Mouse (Mus musculus) heart, postnatal 0 days (tissue): ENCODE results near the gene Ccl27a. TPM values are rescaled to one million over a fixed set of nuclear protein-coding genes. Genes with fewer than 3 reads are reported as not detected.
"Not testable (repeated sequence)": the region's sequence is repeated elsewhere in the genome, so short reads cannot be mapped to it uniquely, and the experiment has no call there.

Experiments
- ATAC-seq: fragments of 200-750 bp; cut with Nextera tagmentation; 2 replicates; pipeline ENCODE4 v1.8.0; 2017; ENCODE audit warnings: low read depth, moderate number of reproducible peaks, moderate library complexity; ENCODE audit not compliant: insufficient read depth
- DNase-seq: peaks from one replicate; pipeline ENCODE4 v3.0.0-alpha.2; 2016; ENCODE audit warnings: low spot score
- H3K27ac ChIP-seq: fragments of 300-500 bp; sonication (generic); 2 replicates; pipeline ENCODE4 v1.5.1; 2014; ENCODE audit warnings: low read depth, mild to moderate bottlenecking
- H3K27me3 ChIP-seq: fragments of 300-500 bp; sonication (generic); 2 replicates; pipeline ENCODE4 v1.6.1; 2014; ENCODE audit warnings: low read length, mixed read lengths; ENCODE audit not compliant: control insufficient read depth, insufficient read depth
- H3K36me3 ChIP-seq: fragments of 300-500 bp; sonication (generic); replicated peaks from 2 replicates; pipeline ENCODE4 v1.6.1; 2014; ENCODE audit warnings: low read length, mixed read lengths; ENCODE audit not compliant: control insufficient read depth, insufficient read depth
- H3K4me1 ChIP-seq: fragments of 300-500 bp; sonication (generic); 2 replicates; pipeline ENCODE4 v1.6.1; 2014; ENCODE audit warnings: antibody characterized with exemption; ENCODE audit not compliant: control insufficient read depth, insufficient read depth
- H3K4me2 ChIP-seq: fragments of 300-500 bp; sonication (generic); 2 replicates; pipeline ENCODE4 v1.6.1; 2014; ENCODE audit warnings: low read depth, mild to moderate bottlenecking, low read length, moderate library complexity
- H3K4me3 ChIP-seq: fragments of 300-500 bp; sonication (generic); 2 replicates; pipeline ENCODE4 v1.5.1; 2014; ENCODE audit warnings: low read depth, low read length
- H3K9ac ChIP-seq: fragments of 300-500 bp; sonication (generic); replicated peaks from 2 replicates; pipeline ENCODE4 v1.6.1; 2014; ENCODE audit warnings: low read depth, low read length, mixed read lengths
- H3K9me3 ChIP-seq: fragments of 300-500 bp; sonication (generic); replicated peaks from 2 replicates; pipeline ENCODE4 v1.6.1; 2016; ENCODE audit warnings: low read length; ENCODE audit not compliant: control insufficient read depth
- WGBS: fragments of 180-500 bp; shearing (Covaris S2); extraction: QIAGEN DNeasy Blood & Tissue Kit; methylation state at CpG from one replicate; pipeline ENCODE4 v1.1.7; 2014; 5-methylcytosine and 5-hydroxymethylcytosine counted together
- polyA plus RNA-seq: library from polyadenylated mRNA; unstranded; fragments of >200 nt; fragmentation: Nextera tagmentation; extraction: Ambion mirVana; gene quantifications from 2 replicates; pipeline ENCODE4 v1.2.1, GENCODE M21; 2015
- total RNA-seq: library from RNA; depleted of rRNA; stranded (reverse); fragments of >200 nt; gene quantifications from 2 replicates; pipeline ENCODE4 v1.2.3, GENCODE M21; 2014; ENCODE audit warnings: low replicate concordance; rRNA removed

The Ccl27a gene
- total RNA-seq: 48.5 and 73.7 TPM in 2 replicates
- polyA plus RNA-seq: 49.4 and 49.6 TPM in 2 replicates

GRCm38 (mm10) chr4:41774002-41774401, at the start of gene Ccl27a:
TSS of gene Ccl27a (minus strand) at chr4:41774247.
- DNase-seq: peak; percentile 55
- ATAC-seq, H3K9me3 ChIP-seq, H3K27me3 ChIP-seq, H3K9ac ChIP-seq, H3K4me1 ChIP-seq, H3K36me3 ChIP-seq: not testable (repeated sequence)
- 3% methylated on average over 12 of the region's 14 CpGs for WGBS
- Histone ChIP-seq H3K4me3 (peak within 1 kb of the TSS; percentile 40), H3K27ac (peak within 1 kb of the TSS; percentile 62), H3K4me2 (peak within 1 kb of the TSS; percentile 52)

GRCm38 (mm10) chr4:41783197-41783596, 9.2 kb upstream of the Ccl27a start:
- H3K27me3 ChIP-seq, H3K36me3 ChIP-seq, H3K4me2 ChIP-seq, DNase-seq, ATAC-seq, H3K4me1 ChIP-seq, H3K27ac ChIP-seq, H3K9ac ChIP-seq, H3K4me3 ChIP-seq, H3K9me3 ChIP-seq: not testable (repeated sequence)
- 72% methylated on average over 3 of the region's 3 CpGs for WGBS

- H3K4me1 ChIP-seq, DNase-seq, H3K9me3 ChIP-seq, H3K4me3 ChIP-seq, H3K27me3 ChIP-seq, ATAC-seq, H3K9ac ChIP-seq, H3K4me2 ChIP-seq, H3K36me3 ChIP-seq, H3K27ac ChIP-seq: not testable (repeated sequence)
- 48% methylated on average over 4 of the region's 4 CpGs for WGBS
These were observed 8.7 kb upstream of the Ccl27a start for GRCm38 (mm10) chr4:41782711-41783110.

- ATAC-seq: not testable (repeated sequence)
These were observed 7.9 kb upstream of the Ccl27a start for GRCm38 (mm10) chr4:41781748-41782485.

GRCm38 (mm10) chr4:41781271-41781670, 7.2 kb upstream of the Ccl27a start:
- not testable (repeated sequence) for H3K9ac ChIP-seq, ATAC-seq, DNase-seq, H3K4me2 ChIP-seq, H3K4me3 ChIP-seq, H3K36me3 ChIP-seq, H3K27ac ChIP-seq, H3K9me3 ChIP-seq, H3K4me1 ChIP-seq, H3K27me3 ChIP-seq
- 22% methylated on average over 8 of the region's 9 CpGs for WGBS

More at GRCm38 (mm10) chr4:41781748-41782485, 7.9 kb upstream of the Ccl27a start:
- not testable (repeated sequence) for H3K27ac ChIP-seq, H3K9ac ChIP-seq, DNase-seq, H3K27me3 ChIP-seq, H3K36me3 ChIP-seq, H3K9me3 ChIP-seq, H3K4me1 ChIP-seq, H3K4me3 ChIP-seq
- peak overlapping the region; percentile 36 for H3K4me2 ChIP-seq
- 9% methylated on average over 18 of the region's 21 CpGs for WGBS

- WGBS: 85% methylated on average over 1 of the region's 1 CpGs
- DNase-seq, H3K9me3 ChIP-seq, ATAC-seq, H3K27me3 ChIP-seq, H3K9ac ChIP-seq, H3K36me3 ChIP-seq, H3K4me3 ChIP-seq, H3K4me2 ChIP-seq, H3K27ac ChIP-seq, H3K4me1 ChIP-seq: not testable (repeated sequence)
These were observed 1.8 kb upstream of the Ccl27a start for GRCm38 (mm10) chr4:41775840-41776239.

- Histone ChIP-seq H3K4me2 (peak overlapping the region; percentile 36), H3K27ac (peak overlapping the region; percentile 52)
- 68% methylated on average over 3 of the region's 3 CpGs for WGBS
- H3K4me1 ChIP-seq, H3K9me3 ChIP-seq, H3K27me3 ChIP-seq, DNase-seq, H3K4me3 ChIP-seq, ATAC-seq, H3K9ac ChIP-seq, H3K36me3 ChIP-seq: not testable (repeated sequence)
These were observed 459 bp upstream of the Ccl27a start for GRCm38 (mm10) chr4:41774506-41774905.

GRCm38 (mm10) chr4:41773502-41773901, 545 bp downstream of the Ccl27a start:
- not testable (repeated sequence) for H3K4me1 ChIP-seq, H3K9me3 ChIP-seq, H3K27me3 ChIP-seq, ATAC-seq, H3K9ac ChIP-seq, H3K36me3 ChIP-seq
- Histone ChIP-seq H3K4me3 (peak overlapping the region; percentile 40), H3K4me2 (peak overlapping the region; percentile 52), H3K27ac (peak overlapping the region; percentile 62; the same call in 1 of the 2 replicates)
- DNase-seq: peak; percentile 58
- under 1% methylated on average over 17 of the region's 25 CpGs for WGBS
